Mouse (Mus musculus): ENCODE results near the gene Lcn2.

- TF ChIP-seq POLR2A (IDR thresholded peaks at IDR 0.05; ENCODE audit: low read depth, low read length) (no peak), CTCF (conservative IDR thresholded peaks at IDR 0.05; ENCODE audit: insufficient read depth, insufficient read length, low read depth, low read length) (no peak)
Observed at GRCm38 (mm10) chr2:32353836-32354235, 34.2 kb downstream of the Lcn2 start.
